Mouse (Mus musculus): ENCODE results near the gene Fuom. TPM values are rescaled to one million over a fixed set of nuclear protein-coding genes. Genes with fewer than 3 reads are reported as not detected.
A peak's percentile ranks its signal among the peaks of the same experiment; 100 is the strongest.

Fuom gene
- polyA plus RNA-seq, 1 experiment = not detected

DNA sequence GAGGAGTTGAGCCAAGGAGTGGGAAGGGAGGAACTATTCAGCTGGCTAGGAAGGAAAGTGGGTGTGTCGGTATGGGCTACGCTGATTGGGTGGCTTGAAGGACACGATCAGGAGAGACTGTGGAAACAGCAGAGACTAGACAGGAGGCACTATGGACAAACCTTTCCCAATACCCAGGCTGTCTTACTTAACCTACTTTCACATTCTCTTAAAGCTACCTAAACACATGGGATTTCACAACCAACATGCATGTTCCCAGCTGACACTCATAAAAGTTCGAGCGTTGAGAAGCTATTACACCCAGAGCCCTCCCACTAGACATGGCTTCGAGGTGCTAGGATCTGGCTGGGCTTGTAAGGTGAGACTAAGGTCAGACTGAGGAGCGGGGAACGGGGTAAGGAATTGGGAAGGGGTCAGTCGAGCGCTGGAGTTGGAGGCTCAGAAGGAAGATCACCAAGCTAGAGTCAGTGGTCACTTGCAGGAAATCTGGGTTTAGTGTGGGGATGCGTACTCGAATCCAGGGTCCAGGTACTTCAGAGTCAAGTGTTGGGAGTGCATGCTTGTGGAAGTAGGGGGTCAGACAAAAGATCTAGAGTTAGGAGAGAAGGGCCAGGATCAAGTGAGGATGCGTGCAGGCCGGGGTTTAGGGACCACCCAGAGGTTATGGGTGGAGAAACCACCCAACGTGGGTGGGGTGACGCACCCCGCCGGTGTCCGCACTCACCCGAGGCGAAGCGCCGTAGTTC is 13.5 kb upstream of the Fuom start, which contains the start of gene Paox:
Paox (plus strand) TSS at position 217 of the 746 bp plus-strand sequence.
- peak within 1 kb of the TSS; percentile 68 for H3K4me3 ChIP-seq (ENCODE audit: insufficient read depth, low read depth, low read length)
- TF ChIP-seq POLR2A (IDR thresholded peaks at IDR 0.05; ENCODE audit: insufficient read depth, low read depth, low read length) (no peak), CTCF (IDR thresholded peaks at IDR 0.05; ENCODE audit: insufficient read depth, low read depth, low read length) (no peak)
- H3K27ac ChIP-seq (ENCODE audit: insufficient read depth, low read depth, low read length) = peak within 1 kb of the TSS; percentile 81
- 1% methylated on average over 23 of the region's 23 CpGs for WGBS
- H3K4me1 ChIP-seq (ENCODE audit: control insufficient read depth, insufficient read depth, low read length) = peaks cover 5% of the 10 kb centered on the region; the same call in 1 of the 2 replicates

- Histone ChIP-seq H3K27ac (ENCODE audit: insufficient read depth, low read depth, low read length) (no peak overlapping the region), H3K4me1 (ENCODE audit: control insufficient read depth, insufficient read depth, low read length) (peaks cover 3% of the 10 kb centered on the region; the same call in 1 of the 2 replicates), H3K4me3 (ENCODE audit: insufficient read depth, low read depth, low read length) (no peak overlapping the region)
- 43% methylated on average over 3 of the region's 3 CpGs for WGBS
- TF ChIP-seq POLR2A (IDR thresholded peaks at IDR 0.05; ENCODE audit: insufficient read depth, low read depth, low read length) (no peak), CTCF (IDR thresholded peaks at IDR 0.05; ENCODE audit: insufficient read depth, low read depth, low read length) (no peak)
These were observed 9.7 kb upstream of the Fuom start for GRCm38 (mm10) chr7:140111943-140112342.

DNA sequence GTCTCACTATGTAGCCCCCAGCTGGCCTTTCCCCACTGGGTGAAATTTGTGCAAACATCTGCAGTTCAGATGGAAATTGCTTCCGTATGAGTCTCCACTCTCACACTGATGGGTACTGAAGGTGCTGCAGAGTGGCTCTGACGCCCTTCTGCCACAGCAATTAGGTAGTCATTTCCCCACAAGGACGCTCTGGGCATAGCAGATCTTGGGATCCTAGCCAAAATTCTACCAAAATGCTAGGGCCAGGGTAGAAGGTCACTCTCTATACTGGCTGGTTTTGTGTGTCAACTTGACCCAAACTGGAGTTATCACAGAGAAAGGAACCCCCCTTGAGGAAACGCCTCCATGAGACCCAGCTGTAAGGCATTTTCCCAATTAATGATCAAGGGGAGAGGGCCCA is 1.8 kb upstream of the Fuom start:
- Histone ChIP-seq H3K4me1 (ENCODE audit: control insufficient read depth, insufficient read depth, low read length) (peaks cover 23% of the 10 kb centered on the region), H3K27ac (ENCODE audit: insufficient read depth, low read depth, low read length) (no peak overlapping the region), H3K4me3 (ENCODE audit: insufficient read depth, low read depth, low read length) (no peak overlapping the region)
- WGBS = 80% methylated on average over 4 of the region's 4 CpGs
- TF ChIP-seq CTCF (IDR thresholded peaks at IDR 0.05; ENCODE audit: insufficient read depth, low read depth, low read length) = no peak
- TF ChIP-seq POLR2A (IDR thresholded peaks at IDR 0.05; ENCODE audit: insufficient read depth, low read depth, low read length) = no peak

GRCm38 (mm10) chr7:140101498-140101897 is 743 bp downstream of the Fuom start:
- 67% methylated on average over 10 of the region's 10 CpGs for WGBS
- TF ChIP-seq CTCF (IDR thresholded peaks at IDR 0.05; ENCODE audit: insufficient read depth, low read depth, low read length) (no peak), POLR2A (IDR thresholded peaks at IDR 0.05; ENCODE audit: insufficient read depth, low read depth, low read length) (no peak)
- H3K4me3 ChIP-seq (ENCODE audit: insufficient read depth, low read depth, low read length) = peak overlapping the region; percentile 68
- H3K4me1 ChIP-seq (ENCODE audit: control insufficient read depth, insufficient read depth, low read length) = peaks cover 25% of the 10 kb centered on the region
- 0 out of 2 replicates have a peak overlapping the region, but pooled peaks have one; percentile 74 for H3K27ac ChIP-seq (ENCODE audit: insufficient read depth, low read depth, low read length)

DNA sequence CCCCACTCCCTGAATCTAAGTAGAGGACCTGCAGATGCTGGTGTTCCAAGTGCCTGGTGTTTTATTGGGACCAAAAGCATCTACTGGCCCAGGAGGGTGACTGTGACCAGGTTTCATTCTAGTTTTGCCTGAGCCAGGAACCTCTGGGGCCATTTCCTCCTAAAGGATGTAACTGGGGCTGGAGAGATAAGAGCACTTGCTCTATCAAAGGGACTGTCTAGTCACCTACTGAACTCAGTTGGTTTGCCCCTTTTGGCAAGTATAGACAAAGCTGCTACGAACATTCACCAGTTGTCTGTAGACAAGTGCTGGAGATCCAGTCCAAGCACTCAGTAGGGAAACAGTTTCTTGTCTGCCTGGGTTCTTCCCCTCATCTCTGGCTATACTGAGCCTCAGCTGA is 3.8 kb downstream of the Fuom start:
- Histone ChIP-seq H3K27ac (ENCODE audit: insufficient read depth, low read depth, low read length) (no peak overlapping the region), H3K4me3 (ENCODE audit: insufficient read depth, low read depth, low read length) (no peak overlapping the region), H3K4me1 (ENCODE audit: control insufficient read depth, insufficient read depth, low read length) (peaks cover 25% of the 10 kb centered on the region)
- no peak for TF ChIP-seq CTCF (IDR thresholded peaks at IDR 0.05; ENCODE audit: insufficient read depth, low read depth, low read length)
- no peak for TF ChIP-seq POLR2A (IDR thresholded peaks at IDR 0.05; ENCODE audit: insufficient read depth, low read depth, low read length)
- 90% methylated on average over 1 of the region's 1 CpGs for WGBS

DNA sequence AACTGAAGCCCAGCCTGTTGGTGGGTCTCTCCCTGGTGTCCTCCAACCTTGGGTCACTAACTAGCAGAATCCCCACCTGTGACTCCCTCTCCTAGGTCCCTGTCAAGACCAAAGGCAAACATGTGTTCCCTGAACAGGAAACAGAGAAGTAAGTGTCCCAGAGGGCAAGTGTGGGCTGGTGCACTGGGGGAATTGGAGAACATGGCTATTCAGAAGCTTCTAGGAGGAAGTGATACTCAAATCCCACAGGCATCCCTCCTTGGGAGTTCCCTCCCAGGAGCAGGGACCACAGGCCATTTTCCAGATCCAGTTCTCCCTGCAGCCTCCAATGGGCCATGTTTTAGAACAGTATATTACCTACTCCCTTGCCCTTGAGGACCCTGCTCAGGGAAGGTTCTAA is 6.2 kb downstream of the Fuom start:
- Histone ChIP-seq H3K4me1 (ENCODE audit: control insufficient read depth, insufficient read depth, low read length) (peaks cover 13% of the 10 kb centered on the region), H3K27ac (ENCODE audit: insufficient read depth, low read depth, low read length) (no peak overlapping the region), H3K4me3 (ENCODE audit: insufficient read depth, low read depth, low read length) (no peak overlapping the region)
- TF ChIP-seq POLR2A (IDR thresholded peaks at IDR 0.05; ENCODE audit: insufficient read depth, low read depth, low read length) = no peak
- no peak for TF ChIP-seq CTCF (IDR thresholded peaks at IDR 0.05; ENCODE audit: insufficient read depth, low read depth, low read length)

DNA sequence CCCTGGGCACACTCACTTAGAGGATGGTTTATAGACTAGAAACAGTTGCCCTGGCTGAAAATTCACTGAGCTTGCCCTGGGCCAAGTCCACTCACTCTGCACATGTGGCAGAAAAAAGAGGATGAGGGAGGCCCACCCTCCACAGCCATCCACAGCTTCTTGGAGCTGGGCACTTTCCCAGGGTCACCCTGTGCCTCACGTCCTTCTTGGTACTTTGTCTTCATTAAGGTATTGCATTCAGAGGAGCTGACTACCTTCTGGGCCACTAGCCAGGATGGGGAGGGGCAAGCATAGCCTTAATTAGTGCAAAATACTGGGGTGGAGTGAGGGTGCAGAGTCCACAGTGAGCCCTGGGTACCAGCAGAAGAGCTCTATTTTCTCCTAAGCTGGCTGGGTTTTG is 6.7 kb downstream of the Fuom start:
- H3K4me3 ChIP-seq (ENCODE audit: insufficient read depth, low read depth, low read length) = no peak overlapping the region
- WGBS = 17% methylated on average over 1 of the region's 1 CpGs
- no peak overlapping the region for H3K27ac ChIP-seq (ENCODE audit: insufficient read depth, low read depth, low read length)
- H3K4me1 ChIP-seq (ENCODE audit: control insufficient read depth, insufficient read depth, low read length) = peaks cover 8% of the 10 kb centered on the region; the same call in 1 of the 2 replicates
- TF ChIP-seq POLR2A (IDR thresholded peaks at IDR 0.05; ENCODE audit: insufficient read depth, low read depth, low read length) (no peak), CTCF (IDR thresholded peaks at IDR 0.05; ENCODE audit: insufficient read depth, low read depth, low read length) (no peak)

DNA sequence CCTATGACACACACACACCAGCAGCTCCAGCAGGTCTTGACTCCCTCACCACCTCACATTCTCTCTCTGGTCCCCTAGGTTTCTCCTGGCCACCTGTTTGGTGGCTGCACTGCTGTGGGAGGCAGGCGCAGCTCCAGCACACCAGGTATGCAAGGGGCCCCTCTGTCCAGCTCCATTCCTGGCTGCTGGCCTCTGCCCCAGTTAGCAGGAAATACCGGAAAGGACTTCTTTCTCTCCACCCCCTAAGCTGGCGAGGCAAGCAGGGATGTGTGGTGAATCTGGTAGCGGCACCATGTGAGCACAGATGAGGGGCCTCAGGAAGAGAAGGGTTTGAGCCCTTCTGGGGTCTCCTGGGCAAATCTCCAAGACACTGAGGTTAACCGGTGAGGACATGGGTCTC is 7.3 kb downstream of the Fuom start:
- no peak overlapping the region for H3K27ac ChIP-seq (ENCODE audit: insufficient read depth, low read depth, low read length)
- H3K4me3 ChIP-seq (ENCODE audit: insufficient read depth, low read depth, low read length) = no peak overlapping the region

DNA sequence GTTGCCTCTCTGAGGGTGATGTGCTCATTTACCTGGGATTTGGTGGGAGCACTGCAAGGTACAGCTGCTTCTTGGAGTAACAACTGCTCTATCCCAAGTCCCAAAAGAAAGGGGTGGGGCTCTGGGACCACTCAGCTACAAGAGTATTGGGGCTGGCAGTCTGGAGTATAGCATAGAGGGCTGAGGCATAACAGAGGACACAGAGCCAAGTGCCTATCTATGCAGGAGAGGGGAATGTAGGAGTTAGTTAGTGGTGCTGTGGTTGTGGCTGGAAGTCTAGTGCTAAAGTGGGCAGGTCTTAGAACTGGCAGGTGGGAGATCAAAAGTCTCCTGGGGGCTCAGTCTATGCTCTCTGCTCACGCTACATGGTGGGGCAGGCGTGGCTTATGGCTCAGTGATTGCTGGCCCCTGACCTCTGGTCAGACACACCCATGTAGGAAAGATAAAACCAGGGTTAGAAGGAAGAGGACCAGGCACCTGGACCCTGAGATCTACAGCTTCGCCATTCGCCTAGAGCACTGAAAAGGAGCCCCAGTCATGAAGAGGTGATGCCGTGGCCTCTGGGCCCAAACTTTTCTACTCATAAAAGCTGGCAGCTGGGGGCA is 9.2 kb downstream of the Fuom start, which contains the start of gene Prap1:
Prap1 (plus strand) TSS at position 472 of the 605 bp plus-strand sequence.
- H3K27ac ChIP-seq (ENCODE audit: insufficient read depth, low read depth, low read length) = no peak within 1 kb of the TSS
- TF ChIP-seq CTCF (IDR thresholded peaks at IDR 0.05; ENCODE audit: insufficient read depth, low read depth, low read length) (no peak), POLR2A (IDR thresholded peaks at IDR 0.05; ENCODE audit: insufficient read depth, low read depth, low read length) (no peak)
- 74% methylated on average over 5 of the region's 5 CpGs for WGBS
- no peak within 1 kb of the TSS for H3K4me3 ChIP-seq (ENCODE audit: insufficient read depth, low read depth, low read length)
- no peaks in the 10 kb centered on the region for H3K4me1 ChIP-seq (ENCODE audit: control insufficient read depth, insufficient read depth, low read length)

More for the DNA sequence above, 7.3 kb downstream of the Fuom start:
- 53% methylated on average over 5 of the region's 5 CpGs for WGBS
- peaks cover 8% of the 10 kb centered on the region; the same call in 1 of the 2 replicates for H3K4me1 ChIP-seq (ENCODE audit: control insufficient read depth, insufficient read depth, low read length)
- TF ChIP-seq CTCF (IDR thresholded peaks at IDR 0.05; ENCODE audit: insufficient read depth, low read depth, low read length) (no peak), POLR2A (IDR thresholded peaks at IDR 0.05; ENCODE audit: insufficient read depth, low read depth, low read length) (no peak)

All from olfactory bulb, adult 2 months (tissue).